Mouse (Mus musculus): ENCODE data around the gene Kcnn3.

GRCm38 (mm10) chr3:89539036-89539739 is 19.2 kb downstream of the Kcnn3 start:
- TF ChIP-seq EP300 (IDR thresholded peaks at IDR 0.05; ENCODE audit: low read depth) (no peak), CTCF (IDR thresholded peaks at IDR 0.05; ENCODE audit: low read depth) (no peak)
